Mouse (Mus musculus) kidney, embryonic 16.5 days (tissue): Measurements from ENCODE around the gene Fscn1. TPM values are rescaled to one million over a fixed set of nuclear protein-coding genes. Genes with fewer than 3 reads are reported as not detected.
A peak's percentile ranks its signal among the peaks of the same experiment; 100 is the strongest.

Experiments used
- ATAC-seq: fragments of 200-750 bp; cut with Nextera tagmentation; 2 replicates; pipeline ENCODE4 v1.8.0; 2017; ENCODE audit warnings: moderate TSS enrichment; ENCODE audit not compliant: low FRiP score, low TSS enrichment
- H3K27ac ChIP-seq: fragments of 300-500 bp; sonication (generic); 2 replicates; pipeline ENCODE4 v1.5.1; 2014; ENCODE audit warnings: low read length
- H3K27me3 ChIP-seq: fragments of 300-500 bp; sonication (generic); 2 replicates; pipeline ENCODE4 v1.6.1; 2014; ENCODE audit warnings: low read length, control low read depth, mixed read lengths; ENCODE audit not compliant: insufficient read depth
- H3K36me3 ChIP-seq: fragments of 300-500 bp; sonication (generic); 2 replicates; pipeline ENCODE4 v1.6.1; 2014; ENCODE audit warnings: low read length, control low read depth, mixed read lengths; ENCODE audit not compliant: insufficient read depth
- H3K4me1 ChIP-seq: fragments of 300-500 bp; sonication (generic); 2 replicates; pipeline ENCODE4 v1.6.1; 2014; ENCODE audit warnings: low read length, control low read depth, mixed read lengths; ENCODE audit not compliant: insufficient read depth
- H3K4me2 ChIP-seq: fragments of 300-500 bp; sonication (generic); replicated peaks from 2 replicates; pipeline ENCODE4 v1.6.1; 2014; ENCODE audit warnings: low read depth, low read length
- H3K4me3 ChIP-seq: fragments of 300-500 bp; sonication (generic); 2 replicates; pipeline ENCODE4 v1.5.1; 2014; ENCODE audit warnings: mild to moderate bottlenecking, low read length
- H3K9ac ChIP-seq: fragments of 300-500 bp; sonication (generic); replicated peaks from 2 replicates; pipeline ENCODE4 v1.6.1; 2014; ENCODE audit warnings: low read length
- H3K9me3 ChIP-seq: fragments of 300-500 bp; sonication (generic); 2 replicates; pipeline ENCODE4 v1.6.1; 2016; ENCODE audit warnings: low read length, control low read depth
- WGBS: fragments of 180-500 bp; shearing (Covaris S2); extraction: QIAGEN DNeasy Blood & Tissue Kit; methylation state at CpG from one replicate; pipeline ENCODE4 v1.1.7; 2014; 5-methylcytosine and 5-hydroxymethylcytosine counted together
- polyA plus RNA-seq: library from polyadenylated mRNA; unstranded; fragments of >200 nt; fragmentation: Nextera tagmentation; extraction: Ambion mirVana; gene quantifications from 2 replicates; pipeline ENCODE4 v1.2.1, GENCODE M21; 2015

Fscn1 gene
- polyA plus RNA-seq, 1 experiment from 2014 or later = 302 TPM

DNA sequence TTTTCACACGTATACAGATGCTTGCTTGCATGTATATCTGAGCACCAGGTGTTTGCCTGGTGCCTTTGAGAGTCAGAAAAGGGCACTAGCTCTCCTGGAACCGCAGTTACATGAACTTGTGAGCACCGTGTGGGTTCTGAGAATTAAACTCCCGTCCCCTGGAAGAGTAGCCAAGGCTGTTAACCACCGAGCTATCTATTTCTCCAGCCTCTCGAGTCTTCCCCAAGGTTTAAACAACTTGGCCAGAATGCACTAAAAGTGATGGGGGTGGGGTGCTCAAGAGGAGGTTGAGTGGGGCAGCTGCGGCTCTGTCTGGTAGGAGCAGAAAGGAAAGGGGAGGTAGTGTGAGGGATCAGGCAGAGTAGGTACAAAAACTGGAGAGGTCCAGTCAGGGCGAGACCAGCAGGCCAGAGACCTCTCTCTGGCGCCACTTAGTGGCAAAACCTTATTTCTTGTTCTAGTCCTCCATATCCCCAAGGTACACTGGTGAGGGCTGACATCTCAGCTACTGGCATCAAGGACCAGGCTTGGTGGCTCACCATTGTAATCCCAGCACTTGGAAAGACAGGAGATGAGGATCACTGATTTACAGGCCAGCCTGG is 28.0 kb upstream of the Fscn1 start:
- ATAC-seq = peak; percentile 21
- WGBS = 24% methylated on average over 9 of the region's 9 CpGs
- 0 out of 2 replicates have a peak overlapping the region, but pooled peaks have one; percentile 36 for H3K9ac ChIP-seq
- peaks cover 9% of the 10 kb centered on the region; the same call in 1 of the 2 replicates for H3K4me1 ChIP-seq
- no peaks in the 10 kb centered on the region for H3K36me3 ChIP-seq
- H3K9me3 ChIP-seq = no peaks in the 10 kb centered on the region
- no peaks in the 10 kb centered on the region for H3K27me3 ChIP-seq
- no peak overlapping the region for H3K4me3 ChIP-seq
- H3K4me2 ChIP-seq = 0 out of 2 replicates have a peak overlapping the region, but pooled peaks have one; percentile 5
- peak overlapping the region; percentile 9; the same call in 1 of the 2 replicates for H3K27ac ChIP-seq

GRCm38 (mm10) chr5:142932731-142933130 is 27.4 kb upstream of the Fscn1 start:
- WGBS = 79% methylated on average over 8 of the region's 8 CpGs
- no peak for ATAC-seq
- Histone ChIP-seq H3K27me3 (no peaks in the 10 kb centered on the region), H3K4me2 (no peak overlapping the region), H3K9ac (no peak overlapping the region), H3K4me1 (peaks cover 9% of the 10 kb centered on the region; the same call in 1 of the 2 replicates), H3K36me3 (no peaks in the 10 kb centered on the region), H3K27ac (no peak overlapping the region), H3K4me3 (no peak overlapping the region), H3K9me3 (no peaks in the 10 kb centered on the region)

GRCm38 (mm10) chr5:142935642-142936335 is 24.4 kb upstream of the Fscn1 start:
- 0 out of 2 replicates have a peak, but pooled peaks cover 4% of the 10 kb centered on the region for H3K9me3 ChIP-seq
- 0 out of 2 replicates have a peak, but pooled peaks cover 3% of the 10 kb centered on the region for H3K4me1 ChIP-seq
- H3K4me2 ChIP-seq = peak overlapping the region; percentile 53
- H3K36me3 ChIP-seq = no peaks in the 10 kb centered on the region
- WGBS = 18% methylated on average over 13 of the region's 13 CpGs
- no peaks in the 10 kb centered on the region for H3K27me3 ChIP-seq
- peak overlapping the region; percentile 54 for H3K9ac ChIP-seq
- H3K4me3 ChIP-seq = peak overlapping the region; percentile 31
- H3K27ac ChIP-seq = no peak overlapping the region
- peak; percentile 69 for ATAC-seq

DNA sequence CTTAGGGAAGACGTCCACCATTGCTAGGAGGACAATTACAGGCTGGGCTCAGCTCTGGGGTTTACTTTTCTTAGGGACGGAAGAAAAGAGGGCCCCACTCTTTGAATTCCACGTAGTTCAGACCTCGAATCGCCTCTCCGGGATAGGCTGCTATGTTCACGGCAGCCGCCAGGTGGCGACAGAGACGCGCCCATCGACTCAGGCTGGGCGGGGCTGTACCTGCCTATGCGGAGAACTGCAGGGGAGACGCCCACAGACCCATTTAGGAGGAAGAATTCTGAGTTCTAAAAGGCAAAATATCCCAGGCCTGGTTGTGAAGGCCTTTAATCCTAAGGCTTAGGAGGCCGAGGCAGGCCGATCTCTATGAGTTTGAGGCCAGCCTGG is 23.8 kb upstream of the Fscn1 start:
- H3K4me2 ChIP-seq = peak overlapping the region; percentile 53
- H3K36me3 ChIP-seq = no peaks in the 10 kb centered on the region
- peak overlapping the region; percentile 31 for H3K4me3 ChIP-seq
- H3K9ac ChIP-seq = peak overlapping the region; percentile 54
- H3K9me3 ChIP-seq = 0 out of 2 replicates have a peak, but pooled peaks cover 5% of the 10 kb centered on the region
- peak; percentile 58 for ATAC-seq
- 3% methylated on average over 17 of the region's 17 CpGs for whole genome bisulfite sequencing
- no peaks in the 10 kb centered on the region for H3K27me3 ChIP-seq
- H3K4me1 ChIP-seq = 0 out of 2 replicates have a peak, but pooled peaks cover 3% of the 10 kb centered on the region
- H3K27ac ChIP-seq = no peak overlapping the region

GRCm38 (mm10) chr5:142937956-142938727 is 22.0 kb upstream of the Fscn1 start:
- H3K36me3 ChIP-seq = no peaks in the 10 kb centered on the region
- H3K27ac ChIP-seq = no peak overlapping the region
- no peak for ATAC-seq
- H3K4me2 ChIP-seq = 0 out of 2 replicates have a peak overlapping the region, but pooled peaks have one; percentile 10
- 0 out of 2 replicates have a peak, but pooled peaks cover 5% of the 10 kb centered on the region for H3K9me3 ChIP-seq
- H3K4me1 ChIP-seq = 0 out of 2 replicates have a peak, but pooled peaks cover 3% of the 10 kb centered on the region
- H3K9ac ChIP-seq = 0 out of 2 replicates have a peak overlapping the region, but pooled peaks have one; percentile 22
- no peak overlapping the region for H3K4me3 ChIP-seq
- no peaks in the 10 kb centered on the region for H3K27me3 ChIP-seq
- 35% methylated on average over 19 of the region's 19 CpGs for WGBS

DNA sequence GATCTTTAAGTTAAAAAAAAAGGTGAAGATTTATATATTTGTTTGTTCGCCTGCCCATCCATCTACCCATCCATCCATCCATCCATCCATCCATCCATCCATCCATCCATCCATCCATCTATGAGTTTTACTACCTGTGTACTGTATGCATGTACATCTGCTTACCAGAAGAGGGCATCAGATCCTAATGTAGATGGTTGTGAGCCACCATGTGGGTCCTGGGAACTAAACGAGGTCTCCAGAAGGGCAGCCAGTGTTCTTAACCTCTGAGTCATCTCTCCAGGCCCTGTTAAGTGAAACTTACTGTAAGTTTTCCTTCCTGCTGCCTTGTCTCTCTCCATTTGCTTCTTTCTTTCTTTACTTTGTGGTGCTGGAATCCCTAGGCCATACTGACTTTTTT is 19.8 kb upstream of the Fscn1 start:
- no peak overlapping the region for H3K27ac ChIP-seq
- no peaks in the 10 kb centered on the region for H3K36me3 ChIP-seq
- H3K4me3 ChIP-seq = no peak overlapping the region
- H3K9ac ChIP-seq = no peak overlapping the region
- peaks cover 7% of the 10 kb centered on the region; the same call in 1 of the 2 replicates for H3K4me1 ChIP-seq
- ATAC-seq = no peak
- H3K4me2 ChIP-seq = no peak overlapping the region
- WGBS = 70% methylated on average over 2 of the region's 2 CpGs
- no peaks in the 10 kb centered on the region for H3K27me3 ChIP-seq
- 0 out of 2 replicates have a peak, but pooled peaks cover 5% of the 10 kb centered on the region for H3K9me3 ChIP-seq

DNA sequence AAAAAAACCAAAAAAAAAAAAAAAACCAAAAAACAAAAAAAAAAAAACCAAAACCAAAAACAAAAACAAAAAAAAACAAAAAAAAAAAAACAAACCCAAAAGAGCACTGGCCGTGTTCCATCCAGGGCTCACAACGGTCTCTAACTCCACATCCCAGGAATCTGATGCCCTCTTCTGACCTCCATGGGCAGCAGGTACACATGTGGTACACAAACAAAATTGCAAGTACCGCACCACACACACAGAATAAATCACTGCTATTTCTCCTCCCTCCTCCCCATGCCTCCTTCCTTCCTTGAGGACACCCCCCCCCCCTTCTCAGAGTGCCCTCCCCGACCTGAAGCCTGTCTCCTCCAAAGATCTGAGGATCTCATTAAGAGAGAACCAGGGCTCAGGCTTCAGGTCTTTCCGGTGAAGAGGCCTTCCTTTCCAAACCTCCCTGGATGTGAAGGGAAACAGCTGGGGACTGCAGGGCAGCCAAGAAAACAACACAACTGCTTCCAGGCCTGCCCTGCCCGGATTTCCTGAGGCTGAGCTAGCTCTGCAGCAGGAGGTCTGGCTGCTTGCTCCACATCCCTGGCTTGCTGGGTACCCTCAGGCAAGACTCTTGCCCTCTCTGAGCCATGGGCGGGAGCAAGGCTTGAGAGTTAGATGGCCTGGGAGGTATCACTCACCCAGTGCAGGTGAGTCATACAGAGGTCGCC is 15.0 kb upstream of the Fscn1 start:
- H3K9ac ChIP-seq = no peak overlapping the region
- WGBS = 23% methylated on average over 7 of the region's 8 CpGs
- no peaks in the 10 kb centered on the region for H3K27me3 ChIP-seq
- peaks cover 6% of the 10 kb centered on the region; the same call in 1 of the 2 replicates for H3K4me1 ChIP-seq
- no peak overlapping the region for H3K4me3 ChIP-seq
- H3K27ac ChIP-seq = peak overlapping the region; percentile 50; the same call in 1 of the 2 replicates
- peak; percentile 93 for ATAC-seq
- H3K4me2 ChIP-seq = no peak overlapping the region
- H3K36me3 ChIP-seq = no peaks in the 10 kb centered on the region
- H3K9me3 ChIP-seq = 0 out of 2 replicates have a peak, but pooled peaks cover 5% of the 10 kb centered on the region

- Histone ChIP-seq H3K9me3 (no peaks in the 10 kb centered on the region), H3K27me3 (no peaks in the 10 kb centered on the region), H3K27ac (no peak overlapping the region), H3K9ac (no peak overlapping the region), H3K4me3 (no peak overlapping the region), H3K4me2 (no peak overlapping the region), H3K4me1 (peaks cover 6% of the 10 kb centered on the region; the same call in 1 of the 2 replicates), H3K36me3 (no peaks in the 10 kb centered on the region)
- WGBS = 68% methylated on average over 7 of the region's 7 CpGs
- ATAC-seq = no peak
Measured at GRCm38 (mm10) chr5:142947460-142947859, 12.7 kb upstream of the Fscn1 start.

DNA sequence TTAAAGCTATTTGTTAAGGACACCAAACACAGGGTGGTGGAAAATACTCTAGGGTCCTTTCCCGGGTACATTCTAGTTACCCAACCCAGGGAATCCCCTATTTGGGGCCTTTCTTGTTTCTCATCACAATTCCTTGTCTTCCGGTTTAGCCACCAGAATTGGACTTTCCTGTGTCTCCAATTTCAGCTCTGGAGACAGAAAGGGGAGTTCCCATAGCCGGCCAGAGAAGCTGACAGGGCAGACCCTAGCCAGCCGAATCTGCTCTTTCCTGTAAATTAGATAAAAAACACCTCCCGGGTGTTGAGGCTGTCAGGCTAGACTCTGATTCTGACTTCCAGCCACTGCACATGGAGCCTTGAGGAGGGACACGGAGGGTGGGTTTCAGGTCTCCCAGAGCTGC is 10.6 kb upstream of the Fscn1 start:
- H3K27ac ChIP-seq = no peak overlapping the region
- WGBS = 10% methylated on average over 6 of the region's 6 CpGs
- no peaks in the 10 kb centered on the region for H3K9me3 ChIP-seq
- no peaks in the 10 kb centered on the region for H3K36me3 ChIP-seq
- no peak for ATAC-seq
- H3K4me3 ChIP-seq = no peak overlapping the region
- peaks cover 6% of the 10 kb centered on the region; the same call in 1 of the 2 replicates for H3K4me1 ChIP-seq
- no peak overlapping the region for H3K4me2 ChIP-seq
- no peaks in the 10 kb centered on the region for H3K27me3 ChIP-seq
- no peak overlapping the region for H3K9ac ChIP-seq
